Mouse (Mus musculus) erythroblast, embryonic 14.5 days (primary cell): ENCODE data around the gene Lage3.

Experiments
- GATA1 ChIP-seq: IDR thresholded peaks from 2 replicates; pipeline ENCODE4 v1.6.1; 2012; ENCODE audit warnings: low read length, inconsistent platforms, mixed read lengths
- TAL1 ChIP-seq: IDR thresholded peaks from 3 replicates; pipeline ENCODE4 v1.6.1; 2012; ENCODE audit warnings: low read length, inconsistent platforms, mixed read lengths

- TF ChIP-seq GATA1 (no peak), TAL1 (no peak)
Observed at GRCm38 (mm10) chrX:74372888-74373549, 19.6 kb upstream of the Lage3 start, which contains the start of the genes Ubl4a and Slc10a3.
